Mouse (Mus musculus) thymus, adult 2 months (tissue): ENCODE results near the gene Fto.

Experiments used
- CTCF ChIP-seq: fragments of 200-500 bp; IDR thresholded peaks from 2 replicates; pipeline ENCODE4 v1.5.1; 2012; ENCODE audit warnings: mild to moderate bottlenecking, control low read depth, low read length, moderate library complexity, borderline replicate concordance; ENCODE audit not compliant: control insufficient read depth, poor library complexity, insufficient read depth; ENCODE audit errors: extremely low read depth
- POLR2A ChIP-seq: fragments of 200-500 bp; IDR thresholded peaks from 2 replicates; pipeline ENCODE4 v1.6.1; 2012; ENCODE audit warnings: mild to moderate bottlenecking, low read length, control low read depth, moderate library complexity; ENCODE audit not compliant: control insufficient read depth, poor library complexity, insufficient read depth; ENCODE audit errors: extremely low read depth

DNA sequence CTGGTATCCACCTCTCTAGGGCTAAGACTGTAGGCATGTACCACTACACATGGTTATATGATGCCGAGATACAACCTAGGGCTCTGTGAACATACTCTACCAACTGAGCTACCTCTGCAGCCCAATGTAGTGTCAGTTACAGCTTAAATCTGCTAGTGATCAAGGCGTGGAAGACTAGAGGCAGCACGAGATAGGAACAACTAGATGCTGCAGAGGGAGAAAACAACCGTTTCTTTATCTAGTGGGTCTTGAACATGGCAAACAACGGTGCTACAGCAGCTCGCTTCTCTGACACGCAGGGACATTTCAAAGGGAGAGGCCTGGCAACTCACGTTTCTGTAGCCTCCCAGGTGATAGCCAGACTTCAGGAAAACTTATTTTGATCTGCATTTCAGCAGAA lies 31.8 kb upstream of the Fto start:
- TF ChIP-seq CTCF: no peak
- no peak for TF ChIP-seq POLR2A
